Mouse (Mus musculus): ENCODE results near the gene Olfr2. TPM values are rescaled to one million over a fixed set of nuclear protein-coding genes. Genes with fewer than 3 reads are reported as not detected.

Olfr2 gene
- polyA plus RNA-seq, 1 experiment from 2014 or later, result not detected

GRCm38 (mm10) chr7:106948212-106948611 is 57.7 kb downstream of the Olfr2 start, which contains the start of gene Olfr710:
Gene Olfr710 (minus strand): TSS chr7:106948312.
- WGBS, result 80% methylated on average over 3 of the region's 3 CpGs
- ATAC-seq, result no peak
- no peak within 1 kb of the TSS for H3K4me3 ChIP-seq
- H3K9me3 ChIP-seq (replicated peaks), result no peaks in the 10 kb centered on the region
- no peaks in the 10 kb centered on the region for H3K36me3 ChIP-seq (ENCODE audit: poor library complexity, severe bottlenecking)
- no peak within 1 kb of the TSS for H3K27ac ChIP-seq
- H3K27me3 ChIP-seq, result no peaks in the 10 kb centered on the region
- H3K9ac ChIP-seq, result no peak within 1 kb of the TSS
- no peak within 1 kb of the TSS for H3K4me2 ChIP-seq
- H3K4me1 ChIP-seq, result no peaks in the 10 kb centered on the region

Other genes with a start within 250 kb of the Olfr2 start
- gene Olfr699, start 212.9 kb downstream of the Olfr2 start, polyA plus RNA-seq (2015; fragmentation: Nextera tagmentation; extraction: Ambion mirVana), result not detected in 2 replicates
- not detected in 2 replicates for gene Olfr700, start 197.2 kb downstream of the Olfr2 start, polyA plus RNA-seq (2015; fragmentation: Nextera tagmentation; extraction: Ambion mirVana)
- not detected in 2 replicates for gene Olfr701, start 191.9 kb downstream of the Olfr2 start, polyA plus RNA-seq (2015; fragmentation: Nextera tagmentation; extraction: Ambion mirVana)
- gene Olfr702, start 172.2 kb downstream of the Olfr2 start, polyA plus RNA-seq (2015; fragmentation: Nextera tagmentation; extraction: Ambion mirVana), result not detected in 2 replicates
- gene Olfr703, start 162.7 kb downstream of the Olfr2 start, polyA plus RNA-seq (2015; fragmentation: Nextera tagmentation; extraction: Ambion mirVana), result not detected in 2 replicates
- gene Olfr704, start 142.9 kb downstream of the Olfr2 start, polyA plus RNA-seq (2015; fragmentation: Nextera tagmentation; extraction: Ambion mirVana), result not detected in 2 replicates
- gene Olfr705, start 129.2 kb downstream of the Olfr2 start, polyA plus RNA-seq (2015; fragmentation: Nextera tagmentation; extraction: Ambion mirVana), result not detected in 2 replicates
- gene Olfr706, start 117.9 kb downstream of the Olfr2 start, polyA plus RNA-seq (2015; fragmentation: Nextera tagmentation; extraction: Ambion mirVana), result not detected in 2 replicates
- not detected in 2 replicates for gene Olfr707, start 104.8 kb downstream of the Olfr2 start, polyA plus RNA-seq (2015; fragmentation: Nextera tagmentation; extraction: Ambion mirVana)
- gene Olfr1532-ps1, start 98.1 kb downstream of the Olfr2 start, polyA plus RNA-seq (2015; fragmentation: Nextera tagmentation; extraction: Ambion mirVana), result not detected in 2 replicates
- not detected in 2 replicates for gene Olfr709-ps1, start 73.9 kb downstream of the Olfr2 start, polyA plus RNA-seq (2015; fragmentation: Nextera tagmentation; extraction: Ambion mirVana)
- gene Olfr710, start 57.8 kb downstream of the Olfr2 start, polyA plus RNA-seq (2015; fragmentation: Nextera tagmentation; extraction: Ambion mirVana), result not detected in 2 replicates
- not detected in 2 replicates for gene Olfr6, start 42.1 kb downstream of the Olfr2 start, polyA plus RNA-seq (2015; fragmentation: Nextera tagmentation; extraction: Ambion mirVana)
- gene Olfr711, start 30.6 kb downstream of the Olfr2 start, polyA plus RNA-seq (2015; fragmentation: Nextera tagmentation; extraction: Ambion mirVana), result not detected in 2 replicates
- not detected in 2 replicates for gene Olfr713, start 25.1 kb upstream of the Olfr2 start, polyA plus RNA-seq (2015; fragmentation: Nextera tagmentation; extraction: Ambion mirVana)
- gene Olfr714, start 64.9 kb upstream of the Olfr2 start, polyA plus RNA-seq (2015; fragmentation: Nextera tagmentation; extraction: Ambion mirVana), result not detected in 2 replicates
- gene Olfr17, start 87.1 kb upstream of the Olfr2 start, polyA plus RNA-seq (2015; fragmentation: Nextera tagmentation; extraction: Ambion mirVana), result not detected in 2 replicates
- gene Olfr715b, start 104.3 kb upstream of the Olfr2 start, polyA plus RNA-seq (2015; fragmentation: Nextera tagmentation; extraction: Ambion mirVana), result not detected in 2 replicates
- gene Olfr715, start 125.0 kb upstream of the Olfr2 start, polyA plus RNA-seq (2015; fragmentation: Nextera tagmentation; extraction: Ambion mirVana), result not detected in 2 replicates
- gene Olfr716, start 132.3 kb upstream of the Olfr2 start, polyA plus RNA-seq (2015; fragmentation: Nextera tagmentation; extraction: Ambion mirVana), result not detected in 2 replicates
- gene Nlrp14, start 160.9 kb upstream of the Olfr2 start, polyA plus RNA-seq (2015; fragmentation: Nextera tagmentation; extraction: Ambion mirVana), result not detected in 2 replicates
- gene Rbmxl2, start 203.4 kb upstream of the Olfr2 start, polyA plus RNA-seq (2015; fragmentation: Nextera tagmentation; extraction: Ambion mirVana), result not detected in 2 replicates

Measured in forebrain, embryonic 13.5 days (tissue).